Mouse (Mus musculus): ENCODE results near the gene Gchfr. TPM values are rescaled to one million over a fixed set of nuclear protein-coding genes. Genes with fewer than 3 reads are reported as not detected.

Gene Gchfr
- 5.5 and 6.9 TPM in 2 replicates for polyA plus RNA-seq (2015; fragmentation: Nextera tagmentation; extraction: Ambion mirVana)

DNA sequence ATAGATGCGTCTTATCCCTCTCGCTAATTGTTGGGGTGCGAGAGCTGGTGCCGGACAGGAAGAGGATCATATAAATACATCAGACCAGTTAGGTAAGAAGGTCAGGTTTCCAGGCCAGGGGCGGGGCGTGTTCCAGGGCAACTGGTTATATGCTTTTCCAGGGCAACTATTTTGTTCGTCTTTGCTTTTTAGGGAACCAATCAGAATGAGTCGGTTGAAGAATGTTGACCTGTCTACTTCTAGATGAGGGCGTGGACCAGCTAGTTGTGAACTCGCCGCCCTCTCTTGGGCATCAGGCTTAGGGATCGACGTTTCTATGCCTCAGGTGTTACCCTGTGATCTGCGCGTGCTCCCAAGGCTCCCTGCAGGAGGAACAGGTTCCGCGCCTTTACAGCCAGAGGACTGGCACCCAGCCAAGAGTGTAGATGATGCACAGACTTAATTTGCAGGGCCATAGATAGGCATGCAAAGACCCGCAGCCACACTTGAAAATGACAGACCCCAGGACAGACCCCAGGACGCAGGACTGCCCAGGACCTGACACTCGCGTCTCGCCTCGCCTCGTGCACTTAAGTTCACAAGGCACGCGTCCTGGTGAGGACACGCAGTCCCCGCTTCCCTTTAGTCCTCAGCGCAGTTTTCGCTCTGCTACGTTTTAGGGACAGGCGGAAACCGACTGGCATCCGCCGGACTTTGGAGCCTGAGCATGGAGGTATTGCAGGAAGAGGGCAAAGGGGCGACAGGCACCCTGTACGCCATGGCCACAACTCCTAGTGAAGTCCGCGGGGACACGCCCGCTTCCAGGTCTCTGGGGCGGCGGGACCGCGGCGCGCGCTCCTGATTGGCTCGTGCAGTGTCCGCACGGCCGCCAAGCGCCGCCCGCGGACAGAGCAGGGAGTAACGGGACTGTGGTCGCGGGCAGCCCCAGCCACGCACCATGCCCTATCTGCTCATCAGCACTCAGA, at the start of gene Gchfr:
Gene Gchfr, plus strand, starts transcription at position 873 of the 965 bp plus-strand sequence.
- peak within 1 kb of the TSS; percentile 99 for H3K4me2 ChIP-seq (ENCODE audit: low read depth, low read length)

GRCm38 (mm10) chr2:119136346-119136898, 31.2 kb upstream of the Gchfr start:
- Histone ChIP-seq H3K9me3 (replicated peaks; ENCODE audit: control insufficient read depth, low read length) (no peaks in the 10 kb centered on the region), H3K36me3 (ENCODE audit: control insufficient read depth, insufficient read depth) (peaks cover 40% of the 10 kb centered on the region), H3K4me2 (ENCODE audit: low read depth, low read length) (no peak overlapping the region), H3K27me3 (ENCODE audit: control insufficient read depth, insufficient read depth, low read length) (no peaks in the 10 kb centered on the region), H3K4me1 (ENCODE audit: control insufficient read depth, insufficient read depth, low read length) (no peaks in the 10 kb centered on the region), H3K4me3 (ENCODE audit: low read length) (no peak overlapping the region), H3K9ac (ENCODE audit: low read length) (no peak overlapping the region), H3K27ac (ENCODE audit: low read length) (no peak overlapping the region)
- 33% methylated on average over 5 of the region's 5 CpGs for WGBS
- no peak for ATAC-seq (replicated peaks; ENCODE audit: extremely low read depth, insufficient read depth, low FRiP score)

More for the DNA sequence above, at the start of gene Gchfr:
- Histone ChIP-seq H3K9ac (ENCODE audit: low read length) (peak within 1 kb of the TSS; percentile 74), H3K27ac (ENCODE audit: low read length) (no peak within 1 kb of the TSS), H3K4me1 (ENCODE audit: control insufficient read depth, insufficient read depth, low read length) (peaks cover 16% of the 10 kb centered on the region), H3K4me3 (ENCODE audit: low read length) (peak within 1 kb of the TSS; percentile 66), H3K9me3 (replicated peaks; ENCODE audit: control insufficient read depth, low read length) (no peaks in the 10 kb centered on the region), H3K27me3 (ENCODE audit: control insufficient read depth, insufficient read depth, low read length) (0 out of 2 replicates have a peak, but pooled peaks cover 2% of the 10 kb centered on the region), H3K36me3 (ENCODE audit: control insufficient read depth, insufficient read depth) (no peaks in the 10 kb centered on the region)
- under 1% methylated on average over 60 of the region's 60 CpGs for WGBS
- peak; percentile 79 for ATAC-seq (replicated peaks; ENCODE audit: extremely low read depth, insufficient read depth, low FRiP score)

GRCm38 (mm10) chr2:119145199-119145598, 22.4 kb upstream of the Gchfr start:
- no peak overlapping the region for H3K4me2 ChIP-seq (ENCODE audit: low read depth, low read length)
- no peak overlapping the region for H3K9ac ChIP-seq (ENCODE audit: low read length)
- WGBS: 88% methylated on average over 2 of the region's 2 CpGs
- H3K36me3 ChIP-seq (ENCODE audit: control insufficient read depth, insufficient read depth): peaks cover 56% of the 10 kb centered on the region
- ATAC-seq (replicated peaks; ENCODE audit: extremely low read depth, insufficient read depth, low FRiP score): no peak
- H3K4me3 ChIP-seq (ENCODE audit: low read length): no peak overlapping the region
- no peaks in the 10 kb centered on the region for H3K4me1 ChIP-seq (ENCODE audit: control insufficient read depth, insufficient read depth, low read length)
- H3K9me3 ChIP-seq (replicated peaks; ENCODE audit: control insufficient read depth, low read length): peaks cover 4% of the 10 kb centered on the region
- H3K27ac ChIP-seq (ENCODE audit: low read length): no peak overlapping the region
- H3K27me3 ChIP-seq (ENCODE audit: control insufficient read depth, insufficient read depth, low read length): no peaks in the 10 kb centered on the region

DNA sequence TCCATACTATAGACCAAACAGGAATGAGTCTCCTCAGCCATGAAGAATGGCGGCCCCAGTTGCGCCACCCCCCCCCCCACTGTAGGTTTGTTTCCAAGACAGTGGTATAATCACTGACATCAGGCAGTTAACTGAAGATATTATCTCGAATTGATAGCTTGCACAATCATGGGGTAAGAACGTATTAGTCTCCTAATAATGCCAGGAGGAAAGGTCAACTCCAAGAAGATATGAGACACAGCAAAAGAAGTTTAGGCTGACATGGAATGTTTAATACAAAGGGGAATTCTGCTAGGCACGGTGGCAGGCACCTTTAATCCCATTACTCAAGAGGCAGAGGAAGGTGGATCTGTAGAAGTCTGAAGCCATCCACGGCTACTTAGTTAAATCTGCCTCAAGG, 21.1 kb upstream of the Gchfr start:
- Histone ChIP-seq H3K9ac (ENCODE audit: low read length) (no peak overlapping the region), H3K4me3 (ENCODE audit: low read length) (no peak overlapping the region), H3K36me3 (ENCODE audit: control insufficient read depth, insufficient read depth) (peaks cover 57% of the 10 kb centered on the region), H3K27ac (ENCODE audit: low read length) (no peak overlapping the region), H3K27me3 (ENCODE audit: control insufficient read depth, insufficient read depth, low read length) (no peaks in the 10 kb centered on the region), H3K4me2 (ENCODE audit: low read depth, low read length) (no peak overlapping the region), H3K4me1 (ENCODE audit: control insufficient read depth, insufficient read depth, low read length) (no peaks in the 10 kb centered on the region), H3K9me3 (replicated peaks; ENCODE audit: control insufficient read depth, low read length) (peaks cover 4% of the 10 kb centered on the region)
- 75% methylated on average over 6 of the region's 6 CpGs for WGBS
- no peak for ATAC-seq (replicated peaks; ENCODE audit: extremely low read depth, insufficient read depth, low FRiP score)

DNA sequence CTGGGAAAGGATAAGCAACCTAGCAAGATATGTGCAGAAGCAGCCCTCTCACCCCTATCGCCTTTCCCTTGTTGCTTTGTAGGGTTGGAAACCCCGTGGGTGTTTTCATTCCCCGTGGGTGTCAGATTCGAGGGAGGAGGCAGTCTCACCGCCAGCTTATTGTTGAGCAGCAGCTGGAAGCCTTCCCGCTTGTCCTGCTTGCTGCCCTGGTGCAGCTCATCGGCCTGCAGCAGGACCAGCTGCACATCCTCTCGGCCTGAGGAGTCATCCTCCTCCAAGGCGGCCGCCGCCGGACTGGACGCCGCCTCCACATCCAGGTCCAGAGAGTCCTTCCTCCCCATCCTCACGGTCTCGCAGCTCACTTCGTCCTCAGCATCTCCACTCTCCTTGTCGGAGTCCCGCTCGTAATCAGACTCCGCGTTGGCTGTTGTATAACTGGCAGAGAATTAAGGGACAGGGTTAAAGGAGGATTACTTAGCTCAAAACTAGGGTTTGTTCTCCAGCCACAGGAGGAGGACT, 20.4 kb upstream of the Gchfr start:
- peak; percentile 37; the same call in 1 of the 2 replicates for ATAC-seq (replicated peaks; ENCODE audit: extremely low read depth, insufficient read depth, low FRiP score)

DNA sequence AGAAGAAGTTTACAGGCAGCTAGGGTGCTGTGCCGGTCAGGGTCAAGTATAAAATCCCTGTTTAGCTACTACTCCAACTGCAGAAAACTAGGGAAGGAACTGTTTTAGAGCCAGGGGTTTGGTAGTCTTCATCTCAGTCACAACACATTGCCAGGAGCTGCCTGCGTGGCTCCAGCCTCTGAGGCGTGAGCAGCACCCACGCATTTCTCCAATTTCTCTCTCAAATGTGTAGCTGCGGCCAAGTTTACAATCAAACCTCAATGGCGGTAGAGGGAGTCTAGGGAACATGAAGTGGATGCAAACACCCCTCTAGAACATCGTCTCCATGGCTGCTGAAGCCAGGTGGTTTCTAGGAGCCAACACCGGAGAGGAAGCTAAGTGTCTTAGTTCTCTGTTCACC, 19.8 kb upstream of the Gchfr start:
- Histone ChIP-seq H3K27me3 (ENCODE audit: control insufficient read depth, insufficient read depth, low read length) (no peaks in the 10 kb centered on the region), H3K9me3 (replicated peaks; ENCODE audit: control insufficient read depth, low read length) (peaks cover 4% of the 10 kb centered on the region), H3K4me3 (ENCODE audit: low read length) (no peak overlapping the region), H3K9ac (ENCODE audit: low read length) (no peak overlapping the region), H3K27ac (ENCODE audit: low read length) (no peak overlapping the region), H3K36me3 (ENCODE audit: control insufficient read depth, insufficient read depth) (peaks cover 54% of the 10 kb centered on the region), H3K4me2 (ENCODE audit: low read depth, low read length) (no peak overlapping the region), H3K4me1 (ENCODE audit: control insufficient read depth, insufficient read depth, low read length) (no peaks in the 10 kb centered on the region)
- WGBS: 85% methylated on average over 8 of the region's 8 CpGs
- ATAC-seq (replicated peaks; ENCODE audit: extremely low read depth, insufficient read depth, low FRiP score): no peak

More for the DNA sequence above, 20.4 kb upstream of the Gchfr start:
- Histone ChIP-seq H3K4me2 (ENCODE audit: low read depth, low read length) (no peak overlapping the region), H3K4me1 (ENCODE audit: control insufficient read depth, insufficient read depth, low read length) (no peaks in the 10 kb centered on the region), H3K27me3 (ENCODE audit: control insufficient read depth, insufficient read depth, low read length) (no peaks in the 10 kb centered on the region), H3K27ac (ENCODE audit: low read length) (no peak overlapping the region), H3K36me3 (ENCODE audit: control insufficient read depth, insufficient read depth) (peaks cover 53% of the 10 kb centered on the region), H3K9me3 (replicated peaks; ENCODE audit: control insufficient read depth, low read length) (peaks cover 4% of the 10 kb centered on the region), H3K4me3 (ENCODE audit: low read length) (no peak overlapping the region), H3K9ac (ENCODE audit: low read length) (no peak overlapping the region)
- WGBS: 80% methylated on average over 22 of the region's 22 CpGs

DNA sequence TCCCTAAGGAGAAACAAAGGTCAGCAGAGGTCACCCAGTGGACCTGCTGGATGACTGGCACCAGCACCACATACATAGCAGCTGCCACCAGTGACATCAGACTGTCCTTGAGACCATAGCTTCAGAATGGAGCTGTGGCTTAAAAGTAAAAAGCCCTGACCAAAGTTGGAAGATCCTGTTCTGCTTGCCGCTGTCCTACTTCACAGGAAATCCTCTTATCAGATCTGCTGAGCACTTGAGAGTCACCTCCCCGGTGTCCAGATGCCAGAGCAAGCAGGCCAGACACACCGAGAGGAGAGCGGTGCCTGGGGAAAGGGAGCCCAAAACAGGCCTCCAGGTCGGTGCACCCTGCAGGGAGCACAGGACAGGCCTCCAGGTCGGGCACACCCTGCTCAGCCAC, 15.3 kb upstream of the Gchfr start:
- WGBS: 51% methylated on average over 6 of the region's 6 CpGs
- Histone ChIP-seq H3K27ac (ENCODE audit: low read length) (no peak overlapping the region), H3K4me2 (ENCODE audit: low read depth, low read length) (no peak overlapping the region), H3K4me3 (ENCODE audit: low read length) (no peak overlapping the region), H3K4me1 (ENCODE audit: control insufficient read depth, insufficient read depth, low read length) (peaks cover 12% of the 10 kb centered on the region), H3K9ac (ENCODE audit: low read length) (no peak overlapping the region), H3K27me3 (ENCODE audit: control insufficient read depth, insufficient read depth, low read length) (no peaks in the 10 kb centered on the region), H3K9me3 (replicated peaks; ENCODE audit: control insufficient read depth, low read length) (no peaks in the 10 kb centered on the region), H3K36me3 (ENCODE audit: control insufficient read depth, insufficient read depth) (peaks cover 32% of the 10 kb centered on the region)
- ATAC-seq (replicated peaks; ENCODE audit: extremely low read depth, insufficient read depth, low FRiP score): no peak

- Histone ChIP-seq H3K4me3 (ENCODE audit: low read length) (no peak overlapping the region), H3K36me3 (ENCODE audit: control insufficient read depth, insufficient read depth) (peaks cover 23% of the 10 kb centered on the region), H3K4me1 (ENCODE audit: control insufficient read depth, insufficient read depth, low read length) (peaks cover 16% of the 10 kb centered on the region), H3K27ac (ENCODE audit: low read length) (no peak overlapping the region), H3K9ac (ENCODE audit: low read length) (no peak overlapping the region), H3K4me2 (ENCODE audit: low read depth, low read length) (no peak overlapping the region), H3K9me3 (replicated peaks; ENCODE audit: control insufficient read depth, low read length) (no peaks in the 10 kb centered on the region), H3K27me3 (ENCODE audit: control insufficient read depth, insufficient read depth, low read length) (no peaks in the 10 kb centered on the region)
- 77% methylated on average over 2 of the region's 2 CpGs for WGBS
- no peak for ATAC-seq (replicated peaks; ENCODE audit: extremely low read depth, insufficient read depth, low FRiP score)
Observed at GRCm38 (mm10) chr2:119154683-119155082, 12.9 kb upstream of the Gchfr start.

GRCm38 (mm10) chr2:119155388-119155787, 12.2 kb upstream of the Gchfr start:
- WGBS: 36% methylated on average over 9 of the region's 9 CpGs
- no peak for ATAC-seq (replicated peaks; ENCODE audit: extremely low read depth, insufficient read depth, low FRiP score)
- Histone ChIP-seq H3K4me3 (ENCODE audit: low read length) (peak overlapping the region; percentile 91; the same call in 1 of the 2 replicates), H3K36me3 (ENCODE audit: control insufficient read depth, insufficient read depth) (peaks cover 19% of the 10 kb centered on the region), H3K27ac (ENCODE audit: low read length) (no peak overlapping the region), H3K9ac (ENCODE audit: low read length) (no peak overlapping the region), H3K27me3 (ENCODE audit: control insufficient read depth, insufficient read depth, low read length) (no peaks in the 10 kb centered on the region), H3K9me3 (replicated peaks; ENCODE audit: control insufficient read depth, low read length) (no peaks in the 10 kb centered on the region), H3K4me1 (ENCODE audit: control insufficient read depth, insufficient read depth, low read length) (peaks cover 16% of the 10 kb centered on the region), H3K4me2 (ENCODE audit: low read depth, low read length) (peak overlapping the region; percentile 85)
